Mouse (Mus musculus) bone marrow, adult 2 months (tissue): ENCODE data around the gene Morf4l1.

Experiments used
- CTCF ChIP-seq: fragments of 200-500 bp; IDR thresholded peaks from 2 replicates; pipeline ENCODE4 v1.5.1; 2011; ENCODE audit warnings: low read length, control low read depth; ENCODE audit not compliant: control insufficient read depth, insufficient read depth
- POLR2A ChIP-seq: fragments of 200-500 bp; IDR thresholded peaks from 2 replicates; pipeline ENCODE4 v1.6.1; 2011; ENCODE audit warnings: low read depth, mild to moderate bottlenecking, control low read depth, low read length, borderline replicate concordance; ENCODE audit not compliant: control insufficient read depth

DNA sequence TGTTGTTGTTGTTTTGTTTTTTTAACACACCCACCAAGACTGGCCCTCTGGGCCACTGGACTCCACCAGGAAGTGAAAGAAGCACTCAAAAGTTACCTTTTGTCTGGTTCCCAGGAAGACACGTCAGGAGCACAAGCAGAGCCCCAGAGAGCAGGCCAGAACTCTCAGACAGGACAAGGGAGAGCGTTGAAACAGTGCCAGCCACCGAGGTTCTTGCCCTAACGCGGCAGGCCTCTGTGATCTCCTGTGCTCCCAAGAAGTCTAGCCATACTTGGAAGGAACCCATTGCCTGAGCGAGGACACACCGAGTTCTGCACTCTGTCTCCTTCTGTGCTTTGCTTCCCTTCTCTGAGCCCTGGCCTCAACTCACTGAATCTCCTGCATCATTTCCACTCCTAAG is 44.4 kb downstream of the Morf4l1 start:
- TF ChIP-seq CTCF: no peak
- no peak for TF ChIP-seq POLR2A
